Mouse (Mus musculus) intestine, postnatal 0 days (tissue): ENCODE results near the gene Fbxw11. TPM values are rescaled to one million over a fixed set of nuclear protein-coding genes. Genes with fewer than 3 reads are reported as not detected.

Experiments used
- ATAC-seq: fragments of 200-750 bp; cut with Nextera tagmentation; 2 replicates; pipeline ENCODE4 v1.8.0; 2017; ENCODE audit warnings: mild to moderate bottlenecking, moderate TSS enrichment, moderate library complexity
- H3K27ac ChIP-seq: fragments of 300-500 bp; sonication (generic); 2 replicates; pipeline ENCODE4 v1.5.1; 2014; ENCODE audit warnings: mild to moderate bottlenecking, low read depth, low read length, moderate library complexity
- H3K27me3 ChIP-seq: fragments of 300-500 bp; sonication (generic); replicated peaks from 2 replicates; pipeline ENCODE4 v1.6.1; 2014; ENCODE audit warnings: low read length, mixed read lengths; ENCODE audit not compliant: control insufficient read depth, insufficient read depth
- H3K36me3 ChIP-seq: fragments of 300-500 bp; sonication (generic); 2 replicates; pipeline ENCODE4 v1.6.1; 2014; ENCODE audit warnings: mild to moderate bottlenecking, moderate library complexity; ENCODE audit not compliant: control insufficient read depth, insufficient read depth
- H3K4me1 ChIP-seq: fragments of 300-500 bp; sonication (generic); replicated peaks from 2 replicates; pipeline ENCODE4 v1.6.1; 2014; ENCODE audit warnings: antibody characterized with exemption, low read length, mixed read lengths; ENCODE audit not compliant: control insufficient read depth, insufficient read depth
- H3K4me2 ChIP-seq: fragments of 300-500 bp; sonication (generic); replicated peaks from 2 replicates; pipeline ENCODE4 v1.6.1; 2014; ENCODE audit warnings: low read depth, mild to moderate bottlenecking, moderate library complexity
- H3K4me3 ChIP-seq: fragments of 300-500 bp; sonication (generic); 2 replicates; pipeline ENCODE4 v1.5.1; 2014; ENCODE audit warnings: low read depth, low read length
- H3K9ac ChIP-seq: fragments of 300-500 bp; sonication (generic); 2 replicates; pipeline ENCODE4 v1.6.1; 2014; ENCODE audit warnings: mild to moderate bottlenecking, low read depth, low read length
- H3K9me3 ChIP-seq: fragments of 300-500 bp; sonication (generic); 2 replicates; pipeline ENCODE4 v1.6.1; 2016; ENCODE audit warnings: mixed run types; ENCODE audit not compliant: control insufficient read depth
- CTCF ChIP-seq: sonication (generic); IDR thresholded peaks from 2 replicates; pipeline ENCODE4 v1.5.1; 2016; ENCODE audit warnings: low read depth, mild to moderate bottlenecking, control low read depth, antibody characterized with exemption, moderate library complexity
- WGBS: fragments of 180-500 bp; shearing (Covaris S2); extraction: QIAGEN DNeasy Blood & Tissue Kit; methylation state at CpG from one replicate; pipeline ENCODE4 v1.1.7; 2014; 5-methylcytosine and 5-hydroxymethylcytosine counted together
- polyA plus RNA-seq: library from polyadenylated mRNA; unstranded; fragments of >200 nt; fragmentation: Nextera tagmentation; extraction: Ambion mirVana; gene quantifications from 2 replicates; pipeline ENCODE4 v1.2.1, GENCODE M21; 2015

The Fbxw11 gene
- polyA plus RNA-seq, 1 experiment from 2014 or later = 33.8 TPM

- Histone ChIP-seq H3K4me1 (peaks cover 2% of the 10 kb centered on the region; the same call in 1 of the 2 replicates), H3K9ac (no peak overlapping the region), H3K27ac (no peak overlapping the region), H3K4me3 (no peak overlapping the region), H3K36me3 (peaks cover 14% of the 10 kb centered on the region; the same call in 1 of the 2 replicates), H3K9me3 (no peaks in the 10 kb centered on the region), H3K27me3 (no peaks in the 10 kb centered on the region), H3K4me2 (no peak overlapping the region)
- TF ChIP-seq CTCF = no peak
- WGBS = 73% methylated on average over 12 of the region's 12 CpGs
- ATAC-seq = no peak
Measured at GRCm38 (mm10) chr11:32621831-32622478, 20.6 kb upstream of the Fbxw11 start.

DNA sequence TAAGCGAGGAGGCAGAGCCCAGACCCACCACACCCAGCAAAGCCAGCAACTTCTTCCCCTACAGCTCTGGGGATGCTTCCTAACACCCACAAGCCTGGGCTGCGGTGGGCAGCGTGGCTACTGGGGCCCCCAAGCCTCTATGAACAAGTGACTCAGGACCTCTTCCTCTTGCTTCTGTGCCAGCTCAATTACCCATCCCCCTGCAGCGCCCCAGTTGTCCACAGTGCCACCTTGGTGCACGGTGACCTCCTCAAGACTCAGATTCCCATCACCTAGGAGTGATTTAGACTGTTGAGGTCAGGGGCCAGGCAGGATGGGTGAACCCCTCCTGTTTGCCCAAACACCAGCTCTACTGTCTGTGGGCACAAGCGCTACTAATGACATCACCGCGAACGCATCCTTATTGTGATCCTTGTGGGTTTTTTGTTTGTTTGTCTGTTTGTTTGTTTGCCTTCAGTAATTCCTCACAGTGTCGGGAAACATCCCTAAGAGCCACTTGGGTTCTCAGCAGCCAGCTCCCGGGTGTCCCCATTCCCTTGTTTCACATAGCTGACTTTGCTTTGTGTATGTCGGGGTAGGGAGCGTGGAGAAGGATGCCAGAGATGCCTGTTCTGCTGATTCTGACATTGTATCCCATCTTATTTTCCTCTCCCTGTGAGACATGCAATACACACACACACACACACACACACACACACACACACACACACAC, 19.9 kb upstream of the Fbxw11 start:
- Histone ChIP-seq H3K9me3 (no peaks in the 10 kb centered on the region), H3K4me1 (peaks cover 2% of the 10 kb centered on the region; the same call in 1 of the 2 replicates), H3K27me3 (no peaks in the 10 kb centered on the region), H3K4me2 (no peak overlapping the region), H3K9ac (no peak overlapping the region), H3K27ac (no peak overlapping the region), H3K4me3 (no peak overlapping the region), H3K36me3 (peaks cover 14% of the 10 kb centered on the region; the same call in 1 of the 2 replicates)
- TF ChIP-seq CTCF = no peak
- ATAC-seq = no peak
- 87% methylated on average over 13 of the region's 13 CpGs for WGBS

DNA sequence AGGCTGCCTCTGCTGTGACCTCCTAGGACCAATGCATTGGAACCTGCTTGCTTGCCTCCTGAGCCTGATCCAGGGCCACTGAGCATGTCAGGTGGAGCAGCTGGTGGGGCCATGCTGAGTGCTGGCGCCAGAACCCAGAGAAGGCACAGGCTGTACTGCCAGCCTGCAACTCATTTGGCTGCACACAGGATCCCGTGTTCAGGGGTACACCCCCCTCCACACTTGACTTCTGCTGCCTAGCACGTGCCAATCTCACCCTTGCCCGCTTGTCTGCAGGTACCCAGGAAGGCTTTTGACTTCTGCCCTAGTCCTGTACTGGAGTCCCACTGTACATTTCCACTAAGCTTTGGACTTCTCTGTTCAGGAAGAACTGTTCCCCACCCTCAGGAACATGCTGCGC, 19.3 kb upstream of the Fbxw11 start:
- 85% methylated on average over 5 of the region's 5 CpGs for WGBS
- H3K36me3 ChIP-seq = peaks cover 13% of the 10 kb centered on the region; the same call in 1 of the 2 replicates
- ATAC-seq = no peak
- H3K4me2 ChIP-seq = no peak overlapping the region
- H3K27ac ChIP-seq = no peak overlapping the region
- no peak overlapping the region for H3K4me3 ChIP-seq
- H3K9me3 ChIP-seq = no peaks in the 10 kb centered on the region
- H3K27me3 ChIP-seq = no peaks in the 10 kb centered on the region
- no peak for TF ChIP-seq CTCF
- H3K4me1 ChIP-seq = peaks cover 2% of the 10 kb centered on the region; the same call in 1 of the 2 replicates
- H3K9ac ChIP-seq = no peak overlapping the region

- H3K4me2 ChIP-seq = no peak overlapping the region
- H3K4me3 ChIP-seq = no peak overlapping the region
- no peaks in the 10 kb centered on the region; the same call in 1 of the 2 replicates for H3K4me1 ChIP-seq
- H3K27me3 ChIP-seq = no peaks in the 10 kb centered on the region
- H3K27ac ChIP-seq = no peak overlapping the region
- no peak for ATAC-seq
- H3K36me3 ChIP-seq = peaks cover 10% of the 10 kb centered on the region; the same call in 1 of the 2 replicates
- WGBS = 94% methylated on average over 6 of the region's 6 CpGs
- no peak overlapping the region for H3K9ac ChIP-seq
- no peak for TF ChIP-seq CTCF
- no peaks in the 10 kb centered on the region for H3K9me3 ChIP-seq
Measured at GRCm38 (mm10) chr11:32623912-32624311, 18.6 kb upstream of the Fbxw11 start.

GRCm38 (mm10) chr11:32625677-32626076, 16.8 kb upstream of the Fbxw11 start:
- no peak overlapping the region for H3K27ac ChIP-seq
- ATAC-seq = peak; percentile 56

GRCm38 (mm10) chr11:32626079-32626478, 16.4 kb upstream of the Fbxw11 start:
- WGBS = 83% methylated on average over 6 of the region's 6 CpGs
- Histone ChIP-seq H3K9me3 (no peaks in the 10 kb centered on the region), H3K4me2 (no peak overlapping the region), H3K4me1 (no peaks in the 10 kb centered on the region), H3K27ac (no peak overlapping the region), H3K36me3 (peaks cover 8% of the 10 kb centered on the region; the same call in 1 of the 2 replicates), H3K4me3 (no peak overlapping the region), H3K27me3 (no peaks in the 10 kb centered on the region), H3K9ac (no peak overlapping the region)
- ATAC-seq = no peak
- TF ChIP-seq CTCF = no peak

More at GRCm38 (mm10) chr11:32625677-32626076, 16.8 kb upstream of the Fbxw11 start:
- H3K9me3 ChIP-seq = no peaks in the 10 kb centered on the region
- TF ChIP-seq CTCF = peak; percentile 93
- no peak overlapping the region for H3K4me3 ChIP-seq
- 56% methylated on average over 1 of the region's 1 CpGs for WGBS
- peaks cover 10% of the 10 kb centered on the region; the same call in 1 of the 2 replicates for H3K36me3 ChIP-seq
- no peak overlapping the region for H3K4me2 ChIP-seq
- no peak overlapping the region for H3K9ac ChIP-seq
- H3K27me3 ChIP-seq = no peaks in the 10 kb centered on the region
- H3K4me1 ChIP-seq = no peaks in the 10 kb centered on the region
